Mouse (Mus musculus) small intestine, adult 2 months (tissue): ENCODE measurements around the gene Shroom4.

Source experiments
- CTCF ChIP-seq: fragments of 200-500 bp; IDR thresholded peaks from 2 replicates; pipeline ENCODE4 v1.5.1; 2012; ENCODE audit warnings: low read depth, mild to moderate bottlenecking, control low read depth, inconsistent platforms, low read length, moderate library complexity, mixed read lengths; ENCODE audit not compliant: insufficient replicate concordance, insufficient read length; ENCODE audit errors: extremely low read depth
- POLR2A ChIP-seq: fragments of 200-500 bp; IDR thresholded peaks from 2 replicates; pipeline ENCODE4 v1.6.1; 2012; ENCODE audit warnings: low read depth, mild to moderate bottlenecking, control low read depth, inconsistent platforms, low read length, moderate library complexity

DNA sequence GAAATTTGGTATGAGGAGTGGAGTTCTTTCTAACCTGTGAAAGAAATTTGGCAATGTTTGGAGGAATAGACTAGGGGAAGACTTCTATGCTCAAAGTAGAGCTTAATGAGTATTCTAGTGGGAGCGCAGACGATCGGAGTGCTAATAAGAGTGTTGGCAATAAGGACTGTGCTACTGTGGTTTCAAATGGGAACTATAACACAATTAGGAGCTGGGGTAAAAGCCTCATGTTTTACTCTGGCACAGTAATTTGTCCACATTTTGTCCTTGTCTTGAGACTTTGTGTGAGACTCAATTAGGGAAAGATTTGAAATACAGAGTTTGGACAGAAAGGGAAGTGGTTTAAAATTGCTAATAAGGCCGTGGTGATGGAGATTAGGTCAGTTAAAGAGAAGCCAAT, 53.6 kb downstream of the Shroom4 start:
- TF ChIP-seq CTCF (no peak), POLR2A (no peak)
